ENCODE assay signal across 17 mouse cellular contexts in genomic region chr7:111654526-111654925, GRCm38 (mm10).
"Had no signal": no experiment of that assay in that cellular context is flagged by ENCODE, and none has a peak within 500 bp of the region (broad histone marks: within the 10 kb centered on the region; RNA-seq: fewer than 3 reads in every experiment).

No protein-coding gene starts in this region.

- H3K36me3 ChIP-seq: lung, embryonic 15.5 days; midbrain, embryonic 13.5 days; midbrain, embryonic 15.5 days; neural tube, embryonic 12.5 days; stomach, embryonic 15.5 days had no signal

- H3K4me3 ChIP-seq: lung, embryonic 15.5 days; megakaryocyte, embryonic 14.5 days; midbrain, embryonic 13.5 days; midbrain, embryonic 15.5 days; neural tube, embryonic 12.5 days; stomach, embryonic 15.5 days had no signal

- H3K27ac ChIP-seq: lung, embryonic 15.5 days; macrophage; midbrain, embryonic 13.5 days; midbrain, embryonic 15.5 days; neural tube, embryonic 12.5 days; stomach, embryonic 15.5 days; stomach, postnatal 0 days had no signal

- H3K27me3 ChIP-seq: lung, embryonic 15.5 days; megakaryocyte, embryonic 14.5 days; midbrain, embryonic 13.5 days; midbrain, embryonic 15.5 days; neural tube, embryonic 12.5 days; stomach, embryonic 15.5 days had no signal

- H3K9ac ChIP-seq: lung, embryonic 15.5 days; midbrain, embryonic 13.5 days; midbrain, embryonic 15.5 days; neural tube, embryonic 12.5 days; stomach, embryonic 15.5 days had no signal

- ATAC-seq: lung, postnatal 0 days; midbrain, embryonic 13.5 days; midbrain, embryonic 15.5 days had no signal

- H3K4me1 ChIP-seq: lung, embryonic 15.5 days; megakaryocyte, embryonic 14.5 days; midbrain, embryonic 13.5 days; midbrain, embryonic 15.5 days; neural tube, embryonic 12.5 days; stomach, embryonic 15.5 days had no signal

- H3K4me2 ChIP-seq: lung, embryonic 15.5 days; midbrain, embryonic 11.5 days; midbrain, embryonic 13.5 days; midbrain, embryonic 15.5 days; neural tube, embryonic 12.5 days; stomach, embryonic 15.5 days had no signal

- DNase-seq: lung, adult 2 months; lung, postnatal 14 days; lung, postnatal 36 days; right cerebral cortex, postnatal 14 days; thymus, adult 2 months; thymus, postnatal 25 days; thymus, postnatal 4 days had no signal

- H3K9me3 ChIP-seq: lung, embryonic 15.5 days; megakaryocyte, embryonic 14.5 days; midbrain, embryonic 13.5 days; midbrain, embryonic 15.5 days; neural tube, embryonic 12.5 days; stomach, embryonic 15.5 days had no signal
